Comparison of ENCODE assay signal across 25 mouse cellular contexts in the genomic region with DNA sequence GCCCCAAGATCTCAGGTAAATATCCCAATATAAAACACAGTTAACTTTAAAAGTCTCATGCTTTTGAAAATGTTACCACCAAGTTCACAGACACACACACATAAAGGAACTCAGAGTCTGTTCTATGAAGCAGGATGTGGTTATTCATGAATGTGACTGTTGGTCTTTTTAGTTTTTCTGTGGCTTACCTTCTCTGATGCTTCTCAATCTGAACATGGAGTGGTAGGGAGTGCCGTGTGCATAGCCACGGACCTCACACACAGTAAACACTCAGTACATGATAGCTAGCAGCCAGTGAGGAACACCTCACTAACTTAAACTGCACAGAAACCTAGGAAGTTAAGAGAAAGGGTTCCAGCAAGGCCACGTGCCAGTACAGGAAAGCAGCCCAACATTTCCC.
DNase-seq lines count a peak whose midpoint lies in the region; ATAC-seq and TF ChIP-seq lines count a peak whose summit lies in the region.
"Had no signal": no experiment of that assay in that cellular context is flagged by ENCODE, and none has a peak within 500 bp of the region (broad histone marks: within the 10 kb centered on the region; RNA-seq: fewer than 3 reads in every experiment).

No protein-coding gene starts in this region.

- in situ Hi-C loops in CH12.LX (cut with MboI; ENCODE audit: low pct_ligation_motif_present, low pct_unique_long_range_greater_than_20kb, low sequenced_read_pairs), result no loop called here

- TF ChIP-seq CTCF in CH12.LX (conservative IDR thresholded peaks at IDR 0.05 in 1 of 2, IDR thresholded peaks at IDR 0.05 in 1 of 2; ENCODE audit: low read depth in 2 of 2, low read length in 2 of 2), result no peak

- 0 out of 2 replicates have a peak overlapping the region, but pooled peaks have one; percentile 24 for H3K27ac ChIP-seq in midbrain, embryonic 10.5 days (replicated peaks)
- no peak overlapping the region for H3K27ac ChIP-seq in midbrain, embryonic 16.5 days (ENCODE audit: low read length)
- H3K27ac ChIP-seq in CH12.LX (ENCODE audit: insufficient read depth, low read depth), result no peak overlapping the region
- H3K27ac ChIP-seq: embryonic facial prominence, embryonic 15.5 days; heart, embryonic 13.5 days; hindbrain, embryonic 15.5 days; kidney, postnatal 0 days; liver, embryonic 14.5 days; lung, embryonic 15.5 days; midbrain, embryonic 13.5 days had no signal

- H3K4me2 ChIP-seq in midbrain, embryonic 16.5 days (ENCODE audit: low read length), result no peak overlapping the region
- H3K4me2 ChIP-seq in CH12.LX (ENCODE audit: insufficient read depth, low read depth, poor library complexity, severe bottlenecking), result no peak overlapping the region
- H3K4me2 ChIP-seq: embryonic facial prominence, embryonic 15.5 days; heart, embryonic 13.5 days; hindbrain, embryonic 15.5 days; lung, embryonic 15.5 days; midbrain, embryonic 13.5 days had no signal

- 0 out of 2 replicates have a peak, but pooled peaks cover 3% of the 10 kb centered on the region for H3K27me3 ChIP-seq in midbrain, embryonic 10.5 days (ENCODE audit: low read depth, poor library complexity, severe bottlenecking)
- H3K27me3 ChIP-seq in midbrain, embryonic 16.5 days (ENCODE audit: control insufficient read depth, insufficient read depth, low read depth, low read length), result no peaks in the 10 kb centered on the region
- no peaks in the 10 kb centered on the region for H3K27me3 ChIP-seq in CH12.LX (replicated peaks)
- H3K27me3 ChIP-seq: embryonic facial prominence, embryonic 15.5 days; hindbrain, embryonic 15.5 days; lung, embryonic 15.5 days; midbrain, embryonic 13.5 days had no signal

- H3K79me2 ChIP-seq in CH12.LX (replicated peaks; ENCODE audit: control insufficient read depth, extremely low read depth, insufficient read depth, poor library complexity, severe bottlenecking), result no peaks in the 10 kb centered on the region

- TF ChIP-seq RAD21 in CH12.LX (IDR thresholded peaks at IDR 0.05; ENCODE audit: low read depth, low read length), result no peak

- TF ChIP-seq EP300 in CH12.LX (IDR thresholded peaks at IDR 0.05; ENCODE audit: low read length), result no peak

- no peaks in the 10 kb centered on the region for H3K36me3 ChIP-seq in midbrain, embryonic 10.5 days
- H3K36me3 ChIP-seq in midbrain, embryonic 16.5 days (ENCODE audit: control insufficient read depth, insufficient read depth, low read length), result no peaks in the 10 kb centered on the region
- no peaks in the 10 kb centered on the region for H3K36me3 ChIP-seq in CH12.LX (replicated peaks in 1 of 2; ENCODE audit: control insufficient read depth in 1 of 2, insufficient read depth in 1 of 2, low read length in 1 of 2)
- H3K36me3 ChIP-seq: embryonic facial prominence, embryonic 15.5 days; heart, embryonic 13.5 days; hindbrain, embryonic 15.5 days; lung, embryonic 15.5 days; midbrain, embryonic 13.5 days had no signal

- H3K4me1 ChIP-seq in midbrain, embryonic 10.5 days, result peaks cover 34% of the 10 kb centered on the region
- H3K4me1 ChIP-seq in midbrain, embryonic 16.5 days (ENCODE audit: control insufficient read depth, insufficient read depth, low read length), result peaks cover 16% of the 10 kb centered on the region
- H3K4me1 ChIP-seq in CH12.LX (ENCODE audit: control insufficient read depth in 1 of 2, insufficient read depth in 2 of 2), result peaks cover 7 to 36% of the 10 kb centered on the region in 2 experiments
- H3K4me1 ChIP-seq: embryonic facial prominence, embryonic 15.5 days; heart, embryonic 13.5 days; lung, embryonic 15.5 days had no signal

- H3K9me3 ChIP-seq in midbrain, embryonic 10.5 days (replicated peaks), result no peaks in the 10 kb centered on the region
- H3K9me3 ChIP-seq in midbrain, embryonic 16.5 days (replicated peaks; ENCODE audit: control insufficient read depth, low read length, poor library complexity, severe bottlenecking), result no peaks in the 10 kb centered on the region
- no peaks in the 10 kb centered on the region for H3K9me3 ChIP-seq in CH12.LX (replicated peaks; ENCODE audit: low read length)
- H3K9me3 ChIP-seq: embryonic facial prominence, embryonic 15.5 days; heart, embryonic 13.5 days; hindbrain, embryonic 15.5 days; lung, embryonic 15.5 days; midbrain, embryonic 13.5 days had no signal

- no peak for TF ChIP-seq POLR2A in CH12.LX (IDR thresholded peaks at IDR 0.05; ENCODE audit: low read depth, low read length)

- WGBS in midbrain, embryonic 10.5 days, result 78% methylated on average over 3 of the region's 3 CpGs
- WGBS in midbrain, embryonic 16.5 days, result 75% methylated on average over 3 of the region's 3 CpGs

- no peak overlapping the region for H3K9ac ChIP-seq in midbrain, embryonic 16.5 days (ENCODE audit: low read depth, low read length)
- H3K9ac ChIP-seq in CH12.LX (ENCODE audit: insufficient read depth, low read depth), result no peak overlapping the region
- H3K9ac ChIP-seq: embryonic facial prominence, embryonic 15.5 days; heart, embryonic 13.5 days; hindbrain, embryonic 15.5 days; liver, embryonic 14.5 days; lung, embryonic 15.5 days; midbrain, embryonic 13.5 days had no signal

- DNase-seq in midbrain, embryonic 10.5 days (ENCODE audit: low spot score), result no peak
- peak; percentile 6 for DNase-seq in CH12.LX (ENCODE audit: extremely low read depth)
- DNase-seq in thymus, postnatal 4 days, result peak; percentile 14
- DNase-seq in gastrocnemius, postnatal 10 days, result no peak
- no peak for DNase-seq in frontal cortex, postnatal 36 days (ENCODE audit: low spot score in 2 of 2)
- DNase-seq: adrenal gland, postnatal 36 days; cerebellum, adult 11-12 months; cerebellum, postnatal 14 days; embryo, embryonic 11 days; heart, adult 18-20 months; heart, postnatal 36 days; layer of hippocampus, postnatal 36 days; retina, postnatal 1 day; right cerebral cortex, postnatal 4 days had no signal

- dilution Hi-C loops in CH12.LX (cut with MboI; ENCODE audit: extremely low pct_ligation_motif_present, extremely low pct_unique_long_range_greater_than_20kb, low sequenced_read_pairs), result no loop called here

- no peak for ATAC-seq in midbrain, embryonic 16.5 days
- ATAC-seq in neutrophil, adult 5-6 weeks (ENCODE audit: extremely low read depth, insufficient number of reproducible peaks, low FRiP score, poor library complexity, severe bottlenecking), result peak; percentile 43; the same call in 1 of the 2 replicates
- ATAC-seq: intestine, postnatal 0 days; midbrain, embryonic 13.5 days had no signal

- no peak overlapping the region for H3K4me3 ChIP-seq in midbrain, embryonic 10.5 days
- no peak overlapping the region for H3K4me3 ChIP-seq in midbrain, embryonic 16.5 days (ENCODE audit: low read depth, low read length)
- H3K4me3 ChIP-seq in CH12.LX (replicated peaks in 1 of 3; ENCODE audit: low read depth in 2 of 3, low read length in 2 of 3, poor library complexity in 1 of 3), result no peak overlapping the region
- H3K4me3 ChIP-seq: embryonic facial prominence, embryonic 15.5 days; heart, embryonic 13.5 days; hindbrain, embryonic 15.5 days; lung, embryonic 15.5 days; midbrain, embryonic 13.5 days; myocyte had no signal

TF ChIP-seq in CH12.LX, 34 proteins besides CTCF, POLR2A, EP300 and RAD21:
- TF ChIP-seq TCF12 (IDR thresholded peaks at IDR 0.05; ENCODE audit: low read depth, low read length), result no peak
TF ChIP-seq in CH12.LX: peak in this region for 0.

Comparison
In these comparisons a context has a peak if more than half of its experiments do, and no peak if none do; other contexts are left out.
1. DNase-seq: peak in CH12.LX (single experiment) and thymus, postnatal 4 days (single experiment); none in midbrain, embryonic 10.5 days (single experiment), gastrocnemius, postnatal 10 days (single experiment) and frontal cortex, postnatal 36 days (0 of 2).